Mouse (Mus musculus) adrenal gland, adult 8-10 months (tissue): ENCODE data around the gene Gm28308. TPM values are rescaled to one million over a fixed set of nuclear protein-coding genes. Genes with fewer than 3 reads are reported as not detected.

ENCODE experiments used
- DNase-seq: peaks from one replicate; pipeline ENCODE4 v3.0.0; 2022
- total RNA-seq, 4 experiments: library from RNA; stranded (reverse); gene quantifications; 2 replicates each; pipeline ENCODE4 v1.2.4; 2022

Gm28308 gene
- total RNA-seq, 4 experiments from 2014 or later, result 0.49 to 2.8 (median 1.4) TPM

- DNase-seq, result no peak
Observed at GRCm38 (mm10) chr6:52180726-52181125, 32.4 kb downstream of the Gm28308 start.

GRCm38 (mm10) chr6:52180213-52180710 lies 32.9 kb downstream of the Gm28308 start:
- DNase-seq, result no peak

GRCm38 (mm10) chr6:52179690-52180089 lies 33.4 kb downstream of the Gm28308 start:
- DNase-seq, result no peak

- no peak for DNase-seq
Observed at GRCm38 (mm10) chr6:52178918-52179665, 34.0 kb downstream of the Gm28308 start.

GRCm38 (mm10) chr6:52177806-52178205 lies 35.3 kb downstream of the Gm28308 start:
- DNase-seq, result no peak

- DNase-seq, result no peak
Observed at GRCm38 (mm10) chr6:52177061-52177735, 35.9 kb downstream of the Gm28308 start, which contains the start of gene 5730596B20Rik. TSS of gene 5730596B20Rik (plus strand) at chr6:52177498.

GRCm38 (mm10) chr6:52176391-52176790 lies 36.7 kb downstream of the Gm28308 start:
- no peak for DNase-seq

- DNase-seq, result no peak
Observed at GRCm38 (mm10) chr6:52175864-52176263, 37.3 kb downstream of the Gm28308 start.

- DNase-seq, result no peak
Observed at GRCm38 (mm10) chr6:52174968-52175751, 38.0 kb downstream of the Gm28308 start.

- DNase-seq, result no peak
Observed at GRCm38 (mm10) chr6:52173648-52174047, 39.5 kb downstream of the Gm28308 start.

- peak; percentile 88 for DNase-seq
Observed at GRCm38 (mm10) chr6:52172501-52172900, 40.6 kb downstream of the Gm28308 start.

- no peak for DNase-seq
Observed at GRCm38 (mm10) chr6:52171938-52172337, 41.2 kb downstream of the Gm28308 start.

- no peak for DNase-seq
Observed at GRCm38 (mm10) chr6:52171331-52171730, 41.8 kb downstream of the Gm28308 start.

GRCm38 (mm10) chr6:52170898-52171223 lies 42.3 kb downstream of the Gm28308 start:
- DNase-seq, result no peak

GRCm38 (mm10) chr6:52170166-52170897 lies 42.8 kb downstream of the Gm28308 start:
- no peak for DNase-seq

- DNase-seq, result no peak
Observed at GRCm38 (mm10) chr6:52169499-52170165, 43.5 kb downstream of the Gm28308 start.

GRCm38 (mm10) chr6:52168191-52169055 lies 44.7 kb downstream of the Gm28308 start:
- no peak for DNase-seq

- no peak for DNase-seq
Observed at GRCm38 (mm10) chr6:52167736-52168161, 45.4 kb downstream of the Gm28308 start.

GRCm38 (mm10) chr6:52167176-52167575 lies 46.0 kb downstream of the Gm28308 start:
- DNase-seq, result no peak

GRCm38 (mm10) chr6:52166431-52167077 lies 46.6 kb downstream of the Gm28308 start:
- no peak for DNase-seq
